Mouse (Mus musculus): ENCODE data around the gene Fstl4. TPM values are rescaled to one million over a fixed set of nuclear protein-coding genes. Genes with fewer than 3 reads are reported as not detected.
"Not testable (repeated sequence)": the region's sequence is repeated elsewhere in the genome, so short reads cannot be mapped to it uniquely, and the experiment has no call there.

Fstl4 gene
- polyA plus RNA-seq, 1 experiment from 2014 or later, result 7.3 TPM

DNA sequence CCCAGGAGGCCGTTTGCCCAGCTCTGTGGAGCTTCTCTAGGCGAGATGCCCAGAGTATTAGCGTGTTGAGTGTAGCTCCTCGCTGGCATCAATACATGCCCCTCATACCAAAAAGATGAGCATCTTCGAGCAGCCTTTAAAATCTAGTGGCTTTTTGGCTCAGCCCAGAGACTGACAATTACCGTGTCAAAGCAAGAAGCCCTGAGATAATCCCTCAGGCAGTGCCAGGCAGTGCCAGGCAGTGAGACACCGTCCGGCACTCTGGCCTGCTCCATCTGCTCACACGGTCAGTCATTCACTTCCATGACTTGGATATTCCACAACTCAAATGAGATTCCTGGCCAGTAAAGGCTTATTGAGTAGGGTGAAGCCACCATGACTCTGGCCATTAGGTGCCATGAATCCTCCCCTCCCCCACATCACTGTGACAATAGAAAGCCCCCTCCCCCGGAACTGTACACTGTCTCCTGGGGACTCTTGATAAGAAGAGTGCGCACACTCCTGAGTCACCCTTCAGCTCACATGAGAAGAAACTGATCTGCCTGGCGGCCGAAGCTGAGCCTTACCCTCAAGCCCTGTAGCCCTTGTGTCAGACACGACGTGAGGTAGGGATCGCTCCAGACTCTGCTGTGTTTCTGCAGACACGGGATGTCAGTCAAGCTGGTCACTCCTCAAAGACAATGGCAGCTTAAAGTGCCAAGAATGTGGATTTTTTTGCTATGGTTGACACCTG is 293.6 kb downstream of the Fstl4 start:
- Histone ChIP-seq H3K36me3 (no peaks in the 10 kb centered on the region), H3K27ac (peak overlapping the region; percentile 48; the same call in 1 of the 2 replicates), H3K4me3 (0 out of 2 replicates have a peak overlapping the region, but pooled peaks have one; percentile 22), H3K27me3 (ENCODE audit: insufficient read depth, poor library complexity, severe bottlenecking) (no peaks in the 10 kb centered on the region), H3K9me3 (no peaks in the 10 kb centered on the region), H3K4me1 (peaks cover 13% of the 10 kb centered on the region)
- WGBS, result 57% methylated on average over 17 of the region's 17 CpGs
- no peak for DNase-seq (ENCODE audit: low spot score)

DNA sequence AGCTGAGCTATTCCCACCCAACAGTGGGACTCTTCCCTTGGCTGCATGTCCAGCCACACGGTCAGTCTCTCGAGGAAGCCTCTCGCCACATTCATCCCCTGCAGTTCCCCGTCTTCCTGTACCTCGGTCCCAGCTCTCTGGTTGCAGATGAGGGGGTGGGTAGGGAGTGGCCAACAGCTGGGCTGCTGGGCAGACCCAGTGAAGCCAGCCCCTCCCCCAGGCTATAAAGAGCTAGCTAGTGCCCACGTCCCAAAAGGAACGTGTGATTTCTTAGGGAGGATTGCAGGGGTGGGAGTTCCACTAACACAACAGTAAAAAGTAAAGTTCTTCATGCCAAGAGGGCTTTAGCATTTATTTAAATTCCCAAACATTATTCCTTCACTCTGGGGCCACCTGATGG is 294.1 kb downstream of the Fstl4 start:
- 16% methylated on average over 7 of the region's 7 CpGs for WGBS
- Histone ChIP-seq H3K4me3 (no peak overlapping the region), H3K27ac (peak overlapping the region; percentile 26)

DNA sequence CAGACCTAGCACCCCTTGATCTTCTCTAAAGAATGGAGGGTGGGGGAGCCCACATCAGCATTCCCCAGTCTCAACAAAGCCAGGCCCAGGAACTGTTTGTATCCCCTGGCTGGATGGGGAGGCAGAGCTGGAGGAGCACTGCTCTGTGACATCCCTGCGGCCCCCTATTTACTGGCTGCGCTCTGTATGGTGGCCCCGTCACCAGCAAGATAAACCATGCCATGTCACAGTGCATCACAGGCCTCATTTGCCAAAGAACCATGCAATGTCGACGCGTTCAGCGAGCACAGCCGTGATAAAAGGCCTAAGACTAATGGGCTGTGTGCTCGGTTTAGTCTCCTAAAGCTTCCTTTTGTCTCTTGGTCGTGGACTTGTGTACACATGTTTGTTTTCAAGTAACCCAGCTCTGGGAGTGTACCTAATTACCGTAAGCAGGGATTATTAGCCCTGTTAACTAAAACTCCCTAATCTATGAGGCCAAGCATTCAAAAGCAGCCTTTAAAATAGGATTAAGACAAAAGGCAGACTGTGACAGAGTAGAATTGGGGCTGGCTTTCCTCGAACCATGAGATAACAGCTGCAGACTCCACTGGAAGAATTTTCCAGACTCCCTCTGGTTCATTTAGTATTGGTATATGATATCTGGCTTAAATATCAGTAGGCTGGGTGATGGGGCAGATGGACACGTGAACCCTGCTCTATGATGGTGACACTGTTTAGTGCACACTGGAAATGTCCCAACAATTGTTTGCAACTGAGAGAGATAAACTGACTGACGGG is 303.5 kb downstream of the Fstl4 start:
- DNase-seq (ENCODE audit: low spot score), result no peak
- Histone ChIP-seq H3K9me3 (no peaks in the 10 kb centered on the region), H3K4me1 (peaks cover 33% of the 10 kb centered on the region), H3K27ac (peak overlapping the region; percentile 44; the same call in 1 of the 2 replicates), H3K36me3 (no peaks in the 10 kb centered on the region), H3K27me3 (ENCODE audit: insufficient read depth, poor library complexity, severe bottlenecking) (no peaks in the 10 kb centered on the region), H3K4me3 (no peak overlapping the region)
- 51% methylated on average over 14 of the region's 14 CpGs for WGBS

More for the DNA sequence above, 294.1 kb downstream of the Fstl4 start:
- no peak for DNase-seq (ENCODE audit: low spot score)
- peaks cover 13% of the 10 kb centered on the region for H3K4me1 ChIP-seq
- H3K27me3 ChIP-seq (ENCODE audit: insufficient read depth, poor library complexity, severe bottlenecking), result no peaks in the 10 kb centered on the region
- H3K36me3 ChIP-seq, result no peaks in the 10 kb centered on the region
- no peaks in the 10 kb centered on the region for H3K9me3 ChIP-seq

DNA sequence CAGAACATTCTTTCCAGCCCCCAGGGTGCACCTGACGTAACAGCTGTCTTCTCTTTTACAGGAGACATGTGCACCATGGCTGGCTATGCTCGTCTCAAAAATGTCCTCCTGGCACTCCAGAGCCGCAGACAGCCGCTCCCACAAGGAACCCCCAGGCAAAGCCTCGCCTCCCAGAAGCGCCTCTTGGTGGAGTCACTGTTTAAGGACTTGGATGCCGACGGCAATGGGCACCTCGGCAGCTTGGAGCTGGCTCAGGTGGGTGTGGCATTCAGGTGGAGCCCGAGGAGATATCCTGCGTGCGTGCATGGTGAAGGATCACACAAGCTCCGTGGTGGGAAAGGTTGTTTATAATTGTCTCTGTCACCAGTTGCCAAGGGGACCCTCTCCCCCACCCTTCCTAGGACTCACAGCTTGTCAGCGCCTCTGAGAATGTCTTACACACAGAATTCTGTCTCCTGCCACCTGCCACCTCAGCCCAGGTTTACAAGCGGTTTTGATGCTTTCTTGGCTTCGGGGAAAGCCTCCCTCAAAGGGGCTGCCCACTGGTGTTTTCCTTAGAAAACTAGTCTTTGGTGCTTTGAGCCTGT is 304.1 kb downstream of the Fstl4 start:
- H3K27me3 ChIP-seq (ENCODE audit: insufficient read depth, poor library complexity, severe bottlenecking), result no peaks in the 10 kb centered on the region
- H3K36me3 ChIP-seq, result no peaks in the 10 kb centered on the region
- peak overlapping the region; percentile 17; the same call in 1 of the 2 replicates for H3K4me3 ChIP-seq
- H3K4me1 ChIP-seq, result peaks cover 33% of the 10 kb centered on the region
- 48% methylated on average over 16 of the region's 16 CpGs for WGBS
- no peaks in the 10 kb centered on the region for H3K9me3 ChIP-seq
- no peak for DNase-seq (ENCODE audit: low spot score)
- H3K27ac ChIP-seq, result 0 out of 2 replicates have a peak overlapping the region, but pooled peaks have one; percentile 1

DNA sequence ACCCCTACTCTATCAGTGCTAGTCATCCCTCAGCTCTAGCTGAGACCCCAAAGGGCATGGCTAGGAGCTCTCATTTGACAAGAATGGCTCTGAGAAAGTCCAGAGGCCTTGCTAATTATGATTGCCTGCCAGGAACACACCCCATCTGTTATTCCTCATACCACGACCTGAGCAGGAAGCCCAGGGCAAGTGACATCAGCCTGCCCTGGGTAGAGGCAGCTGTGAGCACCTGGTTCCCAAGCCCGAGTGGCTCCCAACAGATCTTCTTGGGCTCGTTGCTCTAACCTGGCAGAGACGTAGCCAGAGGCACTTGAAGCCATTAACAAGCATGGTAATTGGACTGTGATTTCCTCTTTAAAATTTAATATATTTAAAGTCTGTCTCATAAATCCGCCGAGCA is 305.3 kb downstream of the Fstl4 start:
- no peaks in the 10 kb centered on the region for H3K27me3 ChIP-seq (ENCODE audit: insufficient read depth, poor library complexity, severe bottlenecking)
- no peak overlapping the region for H3K4me3 ChIP-seq
- peaks cover 33% of the 10 kb centered on the region for H3K4me1 ChIP-seq
- H3K27ac ChIP-seq, result no peak overlapping the region
- no peaks in the 10 kb centered on the region for H3K36me3 ChIP-seq
- WGBS, result 74% methylated on average over 6 of the region's 6 CpGs
- H3K9me3 ChIP-seq, result no peaks in the 10 kb centered on the region
- no peak for DNase-seq (ENCODE audit: low spot score)

DNA sequence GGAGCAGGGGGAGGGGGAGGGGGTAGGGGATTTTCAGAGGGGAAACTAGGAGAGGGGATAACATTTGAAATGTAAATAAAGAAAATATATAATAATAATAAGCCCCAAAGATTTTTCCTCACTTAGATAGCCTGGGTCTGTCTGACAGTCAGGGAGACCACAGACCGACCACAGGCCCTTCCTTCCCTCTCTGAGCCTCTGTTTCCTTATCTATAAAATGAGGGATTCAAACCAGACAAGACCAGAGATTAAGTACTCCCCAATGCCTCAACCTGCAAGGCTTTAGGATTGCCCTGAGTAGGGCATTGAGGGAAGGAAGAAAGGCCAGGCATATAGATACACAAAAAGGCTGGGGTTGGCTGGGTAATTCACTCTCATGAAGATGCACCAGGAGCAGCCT is 307.2 kb downstream of the Fstl4 start:
- Histone ChIP-seq H3K4me3 (no peak overlapping the region), H3K27ac (no peak overlapping the region), H3K4me1 (peaks cover 26% of the 10 kb centered on the region), H3K36me3 (no peaks in the 10 kb centered on the region), H3K9me3 (no peaks in the 10 kb centered on the region), H3K27me3 (ENCODE audit: insufficient read depth, poor library complexity, severe bottlenecking) (no peaks in the 10 kb centered on the region)
- DNase-seq (ENCODE audit: low spot score), result no peak
- 63% methylated on average over 1 of the region's 1 CpGs for WGBS

DNA sequence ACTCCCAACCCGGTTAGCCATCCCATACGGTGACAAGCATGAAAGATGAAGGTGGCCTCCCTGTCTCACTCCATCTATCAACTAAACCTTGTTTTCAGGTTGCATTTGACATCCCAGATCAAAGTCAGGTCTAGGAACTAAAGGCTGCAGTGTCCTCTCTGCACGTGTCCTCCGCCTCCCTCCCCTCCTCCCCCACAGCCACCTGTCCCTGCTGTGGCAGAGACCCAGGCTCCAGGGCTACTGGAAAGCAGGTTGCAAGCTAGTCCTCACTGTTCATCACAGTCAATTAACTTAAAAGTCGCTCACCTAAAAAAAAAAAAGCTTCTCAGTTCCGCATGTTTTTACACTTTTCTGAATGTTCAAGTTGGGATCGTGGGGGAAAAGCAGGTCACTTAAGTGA is 313.2 kb downstream of the Fstl4 start:
- Histone ChIP-seq H3K27ac (no peak overlapping the region), H3K36me3 (no peaks in the 10 kb centered on the region), H3K9me3 (no peaks in the 10 kb centered on the region), H3K4me1 (peaks cover 14% of the 10 kb centered on the region; the same call in 1 of the 2 replicates), H3K4me3 (no peak overlapping the region), H3K27me3 (ENCODE audit: insufficient read depth, poor library complexity, severe bottlenecking) (no peaks in the 10 kb centered on the region; the same call in 1 of the 2 replicates)
- DNase-seq (ENCODE audit: low spot score), result no peak
- 84% methylated on average over 7 of the region's 7 CpGs for WGBS

DNA sequence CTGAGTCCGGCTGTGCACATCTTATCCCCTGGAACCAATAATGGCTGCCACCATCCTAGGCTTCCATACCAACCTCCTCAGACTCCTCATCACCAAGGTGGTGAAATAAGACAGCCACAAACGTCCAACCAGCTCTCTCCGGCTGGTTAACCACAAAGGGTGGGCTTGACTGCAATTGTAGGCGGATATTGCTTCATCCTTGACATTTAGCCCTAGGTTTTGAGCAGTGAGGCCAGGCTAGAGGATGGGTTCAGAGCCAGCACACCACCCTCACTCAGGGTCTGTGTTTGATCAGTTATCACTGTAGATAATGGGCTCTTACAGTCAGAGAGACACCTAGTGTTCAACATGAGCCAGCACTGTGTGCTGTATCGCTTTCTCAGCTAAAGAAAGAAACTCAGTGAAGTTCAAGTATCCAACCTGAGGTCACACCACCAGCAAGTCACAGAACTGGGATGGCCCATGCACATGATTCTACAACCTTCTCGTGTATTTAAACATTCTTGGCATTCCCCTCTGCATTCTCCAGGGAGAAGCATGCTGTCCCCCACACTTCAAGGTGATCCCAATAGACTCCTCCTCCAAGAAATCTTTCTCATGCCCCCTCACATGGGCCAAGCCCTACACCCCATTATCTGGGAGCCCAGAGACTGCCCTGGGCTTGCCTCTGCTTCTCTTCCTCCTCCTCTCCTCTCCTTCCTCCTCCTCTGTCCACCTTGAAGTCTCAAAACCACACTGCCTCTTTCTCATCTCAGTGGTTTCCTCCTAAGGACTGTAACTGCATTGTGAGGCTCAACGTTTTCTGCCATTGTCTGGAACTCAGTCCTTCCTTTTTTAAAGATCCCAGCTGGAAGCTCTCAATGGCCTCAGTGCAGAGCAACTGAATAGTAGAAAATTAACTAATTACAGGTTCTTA is 314.2 kb downstream of the Fstl4 start:
- Histone ChIP-seq H3K27me3 (ENCODE audit: insufficient read depth, poor library complexity, severe bottlenecking) (no peaks in the 10 kb centered on the region; the same call in 1 of the 2 replicates), H3K4me3 (no peak overlapping the region), H3K27ac (no peak overlapping the region), H3K9me3 (no peaks in the 10 kb centered on the region), H3K4me1 (peaks cover 14% of the 10 kb centered on the region; the same call in 1 of the 2 replicates), H3K36me3 (no peaks in the 10 kb centered on the region)
- 69% methylated on average over 7 of the region's 7 CpGs for WGBS
- DNase-seq (ENCODE audit: low spot score), result no peak

DNA sequence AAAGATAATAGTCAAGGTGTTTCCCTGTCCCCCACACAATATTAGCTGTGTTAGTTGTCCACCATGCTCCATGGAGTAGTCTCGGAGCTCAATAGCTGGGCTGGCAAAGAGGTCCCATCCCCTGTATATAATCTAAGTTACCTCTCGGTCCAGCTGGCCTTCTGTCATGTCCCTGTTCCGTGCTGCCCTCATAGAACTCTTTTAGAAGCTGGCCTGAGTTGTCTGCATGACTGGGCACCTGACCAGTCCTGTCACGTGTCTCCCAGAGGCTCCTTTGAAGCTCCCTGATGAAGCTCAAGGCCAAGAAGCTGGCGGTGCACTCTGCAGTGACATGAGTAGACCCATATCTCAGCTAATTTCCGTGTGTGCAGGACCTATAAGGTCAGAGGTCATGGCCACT is 316.9 kb downstream of the Fstl4 start:
- DNase-seq (ENCODE audit: low spot score), result no peak
- no peaks in the 10 kb centered on the region; the same call in 1 of the 2 replicates for H3K27me3 ChIP-seq (ENCODE audit: insufficient read depth, poor library complexity, severe bottlenecking)
- peaks cover 22% of the 10 kb centered on the region for H3K4me1 ChIP-seq
- H3K9me3 ChIP-seq, result no peaks in the 10 kb centered on the region
- no peak overlapping the region for H3K27ac ChIP-seq
- WGBS, result 81% methylated on average over 6 of the region's 6 CpGs
- no peak overlapping the region for H3K4me3 ChIP-seq
- no peaks in the 10 kb centered on the region for H3K36me3 ChIP-seq

DNA sequence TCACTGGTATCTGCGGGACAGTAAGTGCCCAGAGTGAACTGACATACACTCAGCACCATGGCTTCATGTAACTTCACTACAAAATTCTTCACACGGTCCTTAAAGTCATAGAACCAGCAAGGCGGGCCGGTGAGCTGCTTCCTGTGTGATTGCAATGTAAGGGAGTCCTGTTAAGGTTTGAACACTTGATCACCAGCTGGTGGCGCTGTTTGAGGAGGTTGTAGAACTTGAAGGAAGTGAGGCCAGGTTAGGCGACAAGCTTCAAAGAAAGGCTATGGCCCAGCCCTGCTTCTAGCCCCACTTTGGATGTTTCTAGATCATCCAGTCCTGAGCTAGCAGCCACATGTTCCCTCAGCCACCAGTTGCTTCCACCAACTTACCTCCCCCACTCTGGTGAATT is 320.9 kb downstream of the Fstl4 start:
- no peak overlapping the region for H3K4me3 ChIP-seq
- H3K27ac ChIP-seq, result no peak overlapping the region
- peaks cover 8% of the 10 kb centered on the region for H3K4me1 ChIP-seq
- no peaks in the 10 kb centered on the region for H3K9me3 ChIP-seq
- no peak for DNase-seq (ENCODE audit: low spot score)
- whole genome bisulfite sequencing, result 67% methylated on average over 6 of the region's 6 CpGs
- no peaks in the 10 kb centered on the region; the same call in 1 of the 2 replicates for H3K27me3 ChIP-seq (ENCODE audit: insufficient read depth, poor library complexity, severe bottlenecking)
- no peaks in the 10 kb centered on the region for H3K36me3 ChIP-seq

DNA sequence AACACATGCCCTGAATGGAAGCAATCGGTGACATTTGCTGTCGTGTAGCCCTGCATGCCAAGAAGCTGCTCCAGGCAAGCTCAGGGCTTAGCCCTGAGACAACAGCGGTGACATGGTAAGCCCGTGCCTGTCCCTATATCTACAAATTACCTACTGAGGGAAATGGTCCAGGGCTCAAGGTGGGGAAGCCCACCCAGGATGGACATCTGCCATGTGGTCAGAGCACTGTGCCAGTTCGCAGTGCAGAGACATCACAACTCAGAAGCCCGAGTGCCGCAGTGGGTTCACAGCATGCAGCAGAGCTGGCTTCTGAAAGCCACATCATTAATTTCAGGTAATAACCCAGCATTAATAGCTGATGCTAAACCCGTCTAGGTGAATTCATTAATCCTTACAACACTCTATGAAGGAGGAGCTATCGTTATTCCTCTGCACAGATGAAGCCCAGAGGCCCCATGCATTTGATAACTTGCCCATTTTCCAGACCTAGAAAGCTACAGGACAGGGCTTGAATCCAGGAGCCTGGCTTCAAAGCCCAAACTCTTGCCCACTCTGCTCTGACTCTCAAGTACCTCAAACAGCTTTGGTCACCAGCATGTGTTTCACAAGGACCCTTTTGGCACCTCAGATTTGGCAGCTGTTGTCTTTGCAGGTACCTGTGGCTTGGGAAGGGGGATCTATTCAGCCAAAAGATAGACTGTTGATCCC is 321.6 kb downstream of the Fstl4 start:
- 81% methylated on average over 9 of the region's 9 CpGs for WGBS
- peaks cover 13% of the 10 kb centered on the region for H3K4me1 ChIP-seq

DNA sequence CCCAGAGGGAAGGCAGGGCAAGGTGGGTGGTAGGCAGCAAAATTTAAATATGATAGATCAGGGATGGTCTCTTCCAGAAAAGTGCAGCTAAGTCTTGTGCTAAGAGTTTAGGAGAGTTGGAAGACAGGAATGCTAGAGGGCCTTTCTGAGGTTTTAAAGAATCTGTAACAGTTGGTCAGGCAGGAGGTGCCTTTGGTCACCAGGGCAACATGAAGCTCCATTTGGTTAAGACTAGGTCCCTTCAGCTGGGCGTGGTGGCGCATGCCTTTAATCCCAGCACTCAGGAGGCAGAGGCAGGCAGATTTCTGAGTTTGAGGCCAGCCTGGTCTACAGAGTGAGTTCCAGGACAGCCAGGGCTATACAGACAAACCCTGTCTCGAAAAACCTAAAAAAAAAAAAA is 323.5 kb downstream of the Fstl4 start:
- not testable (repeated sequence) for H3K27me3 ChIP-seq (ENCODE audit: insufficient read depth, poor library complexity, severe bottlenecking); H3K9me3 ChIP-seq; H3K4me3 ChIP-seq; H3K36me3 ChIP-seq; DNase-seq (ENCODE audit: low spot score); H3K27ac ChIP-seq
- WGBS, result 89% methylated on average over 3 of the region's 3 CpGs
- peaks cover 32% of the 10 kb centered on the region for H3K4me1 ChIP-seq

More for the DNA sequence above, 321.6 kb downstream of the Fstl4 start:
- Histone ChIP-seq H3K27ac (no peak overlapping the region), H3K9me3 (no peaks in the 10 kb centered on the region), H3K36me3 (no peaks in the 10 kb centered on the region), H3K4me3 (no peak overlapping the region), H3K27me3 (ENCODE audit: insufficient read depth, poor library complexity, severe bottlenecking) (no peaks in the 10 kb centered on the region; the same call in 1 of the 2 replicates)
- DNase-seq (ENCODE audit: low spot score), result no peak
